Mouse (Mus musculus): ENCODE results near the gene Ybx1.

- no peak for TF ChIP-seq CTCF (IDR thresholded peaks at IDR 0.05; ENCODE audit: low read depth)
- no peak for TF ChIP-seq EP300 (optimal IDR thresholded peaks at IDR 0.05)
Observed at GRCm38 (mm10) chr4:119238661-119239060, 55.7 kb downstream of the Ybx1 start.
